Mouse (Mus musculus): ENCODE results near the gene Zfp865. TPM values are rescaled to one million over a fixed set of nuclear protein-coding genes. Genes with fewer than 3 reads are reported as not detected.

The Zfp865 gene
- total and polyA plus RNA-seq, 3 experiments, result 13.8 to 16.9 (median 13.9) TPM

- no peak for DNase-seq
- no peaks in the 10 kb centered on the region; the same call in 1 of the 2 replicates for H3K36me3 ChIP-seq (ENCODE audit: control insufficient read depth, insufficient read depth, low read length)
- no peaks in the 10 kb centered on the region for H3K27me3 ChIP-seq (ENCODE audit: control insufficient read depth, insufficient read depth, low read length)
- no peaks in the 10 kb centered on the region; the same call in 1 of the 2 replicates for H3K4me1 ChIP-seq (ENCODE audit: control insufficient read depth, insufficient read depth, low read length)
- no peak overlapping the region for H3K9ac ChIP-seq (ENCODE audit: low read depth, low read length)
- TF ChIP-seq CTCF (IDR thresholded peaks at IDR 0.05), result no peak
- TF ChIP-seq EP300 (IDR thresholded peaks at IDR 0.05; ENCODE audit: insufficient read depth, low read depth, low read length), result no peak
- no peak for TF ChIP-seq POLR2A (IDR thresholded peaks at IDR 0.05; ENCODE audit: insufficient read depth, low read depth, low read length)
- H3K79me2 ChIP-seq (replicated peaks; ENCODE audit: control insufficient read depth, insufficient read depth, low read length), result no peaks in the 10 kb centered on the region
- no peak overlapping the region for H3K27ac ChIP-seq
- H3K4me3 ChIP-seq, result no peak overlapping the region
- WGBS, result 93% methylated on average over 9 of the region's 9 CpGs
- intact Hi-C loops (cut with DNase I), result loop anchor here (2.0 kb wide), 1 partner anchor 15 kb away; the partner anchor contains the start of gene Zfp580
These were observed 16.0 kb downstream of the Zfp865 start for GRCm38 (mm10) chr7:5036136-5036535.

DNA sequence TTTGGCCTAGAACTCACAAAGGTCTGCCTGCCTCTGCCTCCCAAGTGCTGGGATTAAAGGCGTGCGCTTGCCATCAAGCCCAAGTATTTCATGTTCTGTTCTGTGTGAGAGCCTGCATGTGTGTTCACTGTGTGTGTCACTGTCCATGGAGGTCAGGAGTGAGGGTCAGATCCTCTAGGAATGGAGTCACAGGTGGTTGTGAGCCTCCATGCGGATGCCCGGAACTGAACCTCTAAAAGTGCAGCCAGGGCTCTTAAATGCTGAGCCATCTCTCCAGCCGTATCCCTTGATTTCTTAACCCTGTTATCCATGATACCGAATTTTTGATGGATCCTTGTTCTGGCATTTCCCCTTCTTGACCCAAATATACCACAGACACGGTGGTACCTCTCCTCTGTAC is 16.9 kb downstream of the Zfp865 start:
- Histone ChIP-seq H3K4me1 (ENCODE audit: control insufficient read depth, insufficient read depth, low read length) (no peaks in the 10 kb centered on the region; the same call in 1 of the 2 replicates), H3K27me3 (ENCODE audit: control insufficient read depth, insufficient read depth, low read length) (no peaks in the 10 kb centered on the region), H3K27ac (no peak overlapping the region), H3K79me2 (replicated peaks; ENCODE audit: control insufficient read depth, insufficient read depth, low read length) (no peaks in the 10 kb centered on the region), H3K9ac (ENCODE audit: low read depth, low read length) (no peak overlapping the region), H3K36me3 (ENCODE audit: control insufficient read depth, insufficient read depth, low read length) (no peaks in the 10 kb centered on the region; the same call in 1 of the 2 replicates), H3K4me3 (no peak overlapping the region)
- intact Hi-C loops (cut with DNase I), result loop anchor here (2.0 kb wide), 1 partner anchor 14 kb away; the partner anchor contains the start of gene Zfp580
- no peak for TF ChIP-seq EP300 (IDR thresholded peaks at IDR 0.05; ENCODE audit: insufficient read depth, low read depth, low read length)
- TF ChIP-seq POLR2A (IDR thresholded peaks at IDR 0.05; ENCODE audit: insufficient read depth, low read depth, low read length), result no peak
- no peak for TF ChIP-seq CTCF (IDR thresholded peaks at IDR 0.05)
- 91% methylated on average over 7 of the region's 7 CpGs for WGBS
- no peak for DNase-seq

- no peaks in the 10 kb centered on the region for H3K79me2 ChIP-seq (replicated peaks; ENCODE audit: control insufficient read depth, insufficient read depth, low read length)
- no peaks in the 10 kb centered on the region; the same call in 1 of the 2 replicates for H3K36me3 ChIP-seq (ENCODE audit: control insufficient read depth, insufficient read depth, low read length)
- H3K4me3 ChIP-seq, result peak overlapping the region; percentile 98
- intact Hi-C loops (cut with DNase I), result loop anchor here (2.0 kb wide), 1 partner anchor 13 kb away; the partner anchor contains the start of gene Zfp580
- H3K27ac ChIP-seq, result peak overlapping the region; percentile 98
- TF ChIP-seq POLR2A (IDR thresholded peaks at IDR 0.05; ENCODE audit: insufficient read depth, low read depth, low read length) (no peak), CTCF (IDR thresholded peaks at IDR 0.05) (no peak), EP300 (IDR thresholded peaks at IDR 0.05; ENCODE audit: insufficient read depth, low read depth, low read length) (no peak)
- H3K9ac ChIP-seq (ENCODE audit: low read depth, low read length), result no peak overlapping the region
- WGBS, result 69% methylated on average over 8 of the region's 8 CpGs
- no peaks in the 10 kb centered on the region for H3K27me3 ChIP-seq (ENCODE audit: control insufficient read depth, insufficient read depth, low read length)
- no peak for DNase-seq
- no peaks in the 10 kb centered on the region; the same call in 1 of the 2 replicates for H3K4me1 ChIP-seq (ENCODE audit: control insufficient read depth, insufficient read depth, low read length)
These were observed 17.3 kb downstream of the Zfp865 start for GRCm38 (mm10) chr7:5037467-5037866.

GRCm38 (mm10) chr7:5038109-5038732 is 18.0 kb downstream of the Zfp865 start, which contains the start of gene Zfp784:
Gene Zfp784 (minus strand): TSS chr7:5038446.
- peak; percentile 96 to 97 for DNase-seq
- Histone ChIP-seq H3K36me3 (ENCODE audit: control insufficient read depth, insufficient read depth, low read length) (no peaks in the 10 kb centered on the region; the same call in 1 of the 2 replicates), H3K27ac (peak within 1 kb of the TSS; percentile 98), H3K4me1 (ENCODE audit: control insufficient read depth, insufficient read depth, low read length) (no peaks in the 10 kb centered on the region; the same call in 1 of the 2 replicates), H3K9ac (ENCODE audit: low read depth, low read length) (peak within 1 kb of the TSS; percentile 91), H3K4me3 (peak within 1 kb of the TSS; percentile 98), H3K27me3 (ENCODE audit: control insufficient read depth, insufficient read depth, low read length) (no peaks in the 10 kb centered on the region), H3K79me2 (replicated peaks; ENCODE audit: control insufficient read depth, insufficient read depth, low read length) (no peaks in the 10 kb centered on the region)
- WGBS, result under 1% methylated on average over 48 of the region's 48 CpGs
- TF ChIP-seq POLR2A (IDR thresholded peaks at IDR 0.05; ENCODE audit: insufficient read depth, low read depth, low read length) (peak; percentile 81), CTCF (IDR thresholded peaks at IDR 0.05) (peak; percentile 3; the same call in 1 of the 2 replicates), EP300 (IDR thresholded peaks at IDR 0.05; ENCODE audit: insufficient read depth, low read depth, low read length) (0 out of 2 replicates have a peak, but pooled peaks have one; percentile 12)
- intact Hi-C loops (cut with DNase I), result loop anchor here (2.0 kb wide), 1 partner anchor 17 kb away; the partner anchor contains the start of genes Ccdc106 and Zfp865

GRCm38 (mm10) chr7:5038940-5039339 is 18.8 kb downstream of the Zfp865 start:
- Histone ChIP-seq H3K27me3 (ENCODE audit: control insufficient read depth, insufficient read depth, low read length) (no peaks in the 10 kb centered on the region), H3K4me1 (ENCODE audit: control insufficient read depth, insufficient read depth, low read length) (no peaks in the 10 kb centered on the region; the same call in 1 of the 2 replicates), H3K9ac (ENCODE audit: low read depth, low read length) (no peak overlapping the region), H3K27ac (peak overlapping the region; percentile 98), H3K79me2 (replicated peaks; ENCODE audit: control insufficient read depth, insufficient read depth, low read length) (no peaks in the 10 kb centered on the region), H3K36me3 (ENCODE audit: control insufficient read depth, insufficient read depth, low read length) (no peaks in the 10 kb centered on the region; the same call in 1 of the 2 replicates), H3K4me3 (peak overlapping the region; percentile 98)
- WGBS, result 28% methylated on average over 5 of the region's 5 CpGs
- DNase-seq, result no peak
- no peak for TF ChIP-seq EP300 (IDR thresholded peaks at IDR 0.05; ENCODE audit: insufficient read depth, low read depth, low read length)
- no peak for TF ChIP-seq POLR2A (IDR thresholded peaks at IDR 0.05; ENCODE audit: insufficient read depth, low read depth, low read length)
- TF ChIP-seq CTCF (IDR thresholded peaks at IDR 0.05), result no peak
- intact Hi-C loops (cut with DNase I), result loop anchor here (2.0 kb wide), 1 partner anchor 18 kb away; the partner anchor contains the start of genes Ccdc106 and Zfp865

DNA sequence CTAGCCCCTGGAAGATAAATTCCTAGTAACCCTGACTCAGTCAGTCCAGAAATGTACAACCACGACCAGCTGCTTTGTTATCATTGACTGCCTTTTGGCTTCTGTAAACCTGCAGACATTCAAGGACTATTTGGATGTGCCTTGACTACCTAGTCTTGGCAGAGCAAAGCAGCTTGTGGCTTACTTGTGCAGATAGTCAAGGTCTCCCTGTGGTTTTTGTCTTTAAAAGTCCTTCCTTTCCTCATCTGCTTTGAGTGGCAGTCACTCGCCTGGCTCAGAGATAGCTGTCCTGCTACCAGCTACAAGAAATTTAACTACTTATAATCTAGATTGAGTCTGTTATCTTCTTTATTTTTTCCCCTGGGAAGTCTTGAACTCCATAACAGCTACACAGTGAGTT is 24.8 kb downstream of the Zfp865 start:
- DNase-seq, result no peak
- no peaks in the 10 kb centered on the region for H3K27me3 ChIP-seq (ENCODE audit: control insufficient read depth, insufficient read depth, low read length)
- TF ChIP-seq EP300 (IDR thresholded peaks at IDR 0.05; ENCODE audit: insufficient read depth, low read depth, low read length), result no peak
- H3K9ac ChIP-seq (ENCODE audit: low read depth, low read length), result no peak overlapping the region
- no peak overlapping the region for H3K27ac ChIP-seq
- intact Hi-C loops (cut with DNase I), result no loop called here
- no peak overlapping the region for H3K4me3 ChIP-seq
- 60% methylated on average over 2 of the region's 2 CpGs for WGBS
- no peaks in the 10 kb centered on the region for H3K36me3 ChIP-seq (ENCODE audit: control insufficient read depth, insufficient read depth, low read length)
- no peaks in the 10 kb centered on the region for H3K4me1 ChIP-seq (ENCODE audit: control insufficient read depth, insufficient read depth, low read length)
- no peaks in the 10 kb centered on the region for H3K79me2 ChIP-seq (replicated peaks; ENCODE audit: control insufficient read depth, insufficient read depth, low read length)

All from heart, adult 2 months (tissue).